Mouse (Mus musculus) CH12.LX (cell line): ENCODE results near the gene Greb1.

Source experiments
- CTCF ChIP-seq, 2 experiments: IDR thresholded peaks in 1 of 2; conservative IDR thresholded peaks in 1 of 2; 2 replicates each; pipeline ENCODE4 v1.5.1; 2011 to 2012; ENCODE audit warnings: low read depth in 2 of 2, low read length in 2 of 2, improper control_type of control experiment in 1 of 2, inconsistent platforms in 1 of 2, mild to moderate bottlenecking in 1 of 2, moderate library complexity in 1 of 2
- E2F4 ChIP-seq: IDR thresholded peaks from 2 replicates; pipeline ENCODE4 v1.6.1; 2011; ENCODE audit warnings: low read depth, low read length, improper control_type of control experiment; ENCODE audit not compliant: insufficient replicate concordance
- GABPA ChIP-seq: IDR thresholded peaks from 2 replicates; pipeline ENCODE4 v1.6.1; 2012; ENCODE audit warnings: low read depth, low read length, improper control_type of control experiment, inconsistent platforms; ENCODE audit not compliant: insufficient replicate concordance
- HCFC1 ChIP-seq: IDR thresholded peaks from 2 replicates; pipeline ENCODE4 v1.6.1; 2012; ENCODE audit warnings: low read depth, mild to moderate bottlenecking, inconsistent platforms, low read length, improper control_type of control experiment
- JUND ChIP-seq: conservative IDR thresholded peaks from 2 replicates; pipeline ENCODE4 v1.6.1; 2011; ENCODE audit warnings: low read depth, low read length, improper control_type of control experiment
- MAX ChIP-seq: IDR thresholded peaks from 2 replicates; pipeline ENCODE4 v1.6.1; 2011; ENCODE audit warnings: low read length, improper control_type of control experiment
- MAZ ChIP-seq: IDR thresholded peaks from 2 replicates; pipeline ENCODE4 v1.6.1; 2012; ENCODE audit warnings: low read depth, mild to moderate bottlenecking, inconsistent platforms, low read length, improper control_type of control experiment, moderate library complexity
- POLR2A ChIP-seq: IDR thresholded peaks from 2 replicates; pipeline ENCODE4 v1.6.1; 2011; ENCODE audit warnings: low read depth, mild to moderate bottlenecking, improper control_type of control experiment, low read length
- USF1 ChIP-seq: IDR thresholded peaks from 2 replicates; pipeline ENCODE4 v1.6.1; 2014; ENCODE audit warnings: low read depth, mild to moderate bottlenecking, inconsistent platforms, low read length, improper control_type of control experiment

DNA sequence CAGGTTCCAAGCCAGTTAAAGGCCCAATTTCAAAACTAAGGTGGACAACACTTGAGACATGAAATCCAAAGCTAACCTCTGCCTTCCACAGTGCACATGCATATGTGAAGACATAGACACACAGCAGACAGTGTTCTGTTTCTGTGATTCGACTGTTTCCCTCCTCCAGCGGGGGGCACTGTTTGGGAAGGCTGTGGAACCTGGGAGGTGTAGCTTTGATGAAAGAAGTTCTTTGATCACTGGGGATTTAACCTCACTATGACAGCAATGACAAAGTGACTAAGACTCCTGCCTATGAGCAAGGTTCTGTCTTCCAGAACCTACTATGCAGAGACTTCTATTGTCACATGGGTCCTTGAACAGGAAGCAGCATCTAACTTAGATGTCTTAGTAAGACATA is 29.1 kb upstream of the Greb1 start:
- no peak for TF ChIP-seq POLR2A
- no peak for TF ChIP-seq E2F4
- TF ChIP-seq CTCF (conservative IDR thresholded peaks at IDR 0.05 in 1 of 2, IDR thresholded peaks at IDR 0.05 in 1 of 2; ENCODE audit: low read depth in 2 of 2, low read length in 2 of 2), result peak; percentile 27 to 68; a peak in 3 of 4 replicates
- TF ChIP-seq MAX, result no peak
- no peak for TF ChIP-seq GABPA
- TF ChIP-seq JUND, result no peak
- no peak for TF ChIP-seq USF1
- TF ChIP-seq HCFC1, result no peak
- no peak for TF ChIP-seq MAZ
